Mouse (Mus musculus): Measurements from ENCODE around the gene Zar1l. TPM values are rescaled to one million over a fixed set of nuclear protein-coding genes. Genes with fewer than 3 reads are reported as not detected.

The Zar1l gene
- not detected in 2 replicates for polyA plus RNA-seq (2016; fragmentation: Nextera tagmentation; extraction: Ambion mirVana)

- peaks cover 11% of the 10 kb centered on the region for H3K27me3 ChIP-seq (replicated peaks)
- ATAC-seq = no peak
- H3K9ac ChIP-seq = no peak within 1 kb of the TSS
- no peak within 1 kb of the TSS for H3K4me2 ChIP-seq
- WGBS (ENCODE audit: insufficient replicate concordance) = 48% methylated on average over 4 of the region's 4 CpGs
- H3K36me3 ChIP-seq = no peaks in the 10 kb centered on the region
- no peak within 1 kb of the TSS for H3K4me3 ChIP-seq
- H3K9me3 ChIP-seq (replicated peaks) = no peaks in the 10 kb centered on the region
- no peak within 1 kb of the TSS for H3K27ac ChIP-seq
- peaks cover 8% of the 10 kb centered on the region for H3K4me1 ChIP-seq
Measured at GRCm38 (mm10) chr5:150518064-150518463, at the start of gene Zar1l. Gene Zar1l, minus strand, starts transcription at chr5:150518164.

DNA sequence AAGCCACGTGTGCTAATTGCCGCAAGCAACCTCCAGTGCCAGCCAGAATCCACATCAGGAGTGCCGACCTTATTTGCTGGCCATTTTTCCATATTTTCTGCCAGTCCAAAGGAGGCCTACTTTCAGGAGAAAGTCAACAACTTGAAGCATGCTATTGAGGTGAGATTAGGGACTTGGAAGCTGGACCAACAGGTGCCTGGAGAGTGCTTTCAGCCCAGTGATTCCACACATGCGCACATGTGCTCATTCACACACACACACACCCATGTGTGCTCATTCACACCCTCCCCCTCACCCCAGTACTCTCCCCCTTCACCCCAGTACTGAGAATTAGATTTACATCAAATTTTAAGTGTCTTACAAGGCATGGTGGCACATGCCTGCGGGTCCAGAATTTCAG is 49.0 kb upstream of the Zar1l start:
- Histone ChIP-seq H3K27me3 (replicated peaks) (no peaks in the 10 kb centered on the region), H3K9me3 (replicated peaks) (no peaks in the 10 kb centered on the region), H3K4me3 (no peak overlapping the region), H3K27ac (no peak overlapping the region), H3K4me2 (no peak overlapping the region), H3K36me3 (peaks cover 92% of the 10 kb centered on the region), H3K9ac (no peak overlapping the region), H3K4me1 (no peaks in the 10 kb centered on the region)
- 93% methylated on average over 5 of the region's 5 CpGs for WGBS (ENCODE audit: insufficient replicate concordance)
- ATAC-seq = no peak

GRCm38 (mm10) chr5:150566226-150566625 is 48.3 kb upstream of the Zar1l start:
- no peak for ATAC-seq
- no peak overlapping the region for H3K4me3 ChIP-seq
- peaks cover 94% of the 10 kb centered on the region for H3K36me3 ChIP-seq
- no peak overlapping the region for H3K27ac ChIP-seq
- H3K9ac ChIP-seq = no peak overlapping the region
- no peaks in the 10 kb centered on the region for H3K9me3 ChIP-seq (replicated peaks)
- no peak overlapping the region for H3K4me2 ChIP-seq
- no peaks in the 10 kb centered on the region for H3K27me3 ChIP-seq (replicated peaks)
- H3K4me1 ChIP-seq = peaks cover 3% of the 10 kb centered on the region; the same call in 1 of the 2 replicates
- 67% methylated on average over 3 of the region's 3 CpGs for WGBS (ENCODE audit: insufficient replicate concordance)

- H3K4me3 ChIP-seq = no peak overlapping the region
- H3K27ac ChIP-seq = no peak overlapping the region
- WGBS (ENCODE audit: insufficient replicate concordance) = 90% methylated on average over 6 of the region's 6 CpGs
- no peaks in the 10 kb centered on the region for H3K9me3 ChIP-seq (replicated peaks)
- no peak overlapping the region for H3K4me2 ChIP-seq
- H3K4me1 ChIP-seq = peaks cover 3% of the 10 kb centered on the region; the same call in 1 of the 2 replicates
- no peak overlapping the region for H3K9ac ChIP-seq
- no peak for ATAC-seq
- H3K36me3 ChIP-seq = peaks cover 94% of the 10 kb centered on the region
- no peaks in the 10 kb centered on the region for H3K27me3 ChIP-seq (replicated peaks)
Measured at GRCm38 (mm10) chr5:150564426-150564825, 46.5 kb upstream of the Zar1l start.

GRCm38 (mm10) chr5:150561783-150562182 is 43.8 kb upstream of the Zar1l start:
- Histone ChIP-seq H3K27me3 (replicated peaks) (no peaks in the 10 kb centered on the region), H3K4me1 (peaks cover 3% of the 10 kb centered on the region; the same call in 1 of the 2 replicates), H3K27ac (no peak overlapping the region), H3K4me2 (no peak overlapping the region), H3K4me3 (no peak overlapping the region), H3K9ac (no peak overlapping the region), H3K9me3 (replicated peaks) (no peaks in the 10 kb centered on the region), H3K36me3 (peaks cover 97% of the 10 kb centered on the region)
- WGBS (ENCODE audit: insufficient replicate concordance) = 76% methylated on average over 5 of the region's 5 CpGs
- ATAC-seq = no peak

DNA sequence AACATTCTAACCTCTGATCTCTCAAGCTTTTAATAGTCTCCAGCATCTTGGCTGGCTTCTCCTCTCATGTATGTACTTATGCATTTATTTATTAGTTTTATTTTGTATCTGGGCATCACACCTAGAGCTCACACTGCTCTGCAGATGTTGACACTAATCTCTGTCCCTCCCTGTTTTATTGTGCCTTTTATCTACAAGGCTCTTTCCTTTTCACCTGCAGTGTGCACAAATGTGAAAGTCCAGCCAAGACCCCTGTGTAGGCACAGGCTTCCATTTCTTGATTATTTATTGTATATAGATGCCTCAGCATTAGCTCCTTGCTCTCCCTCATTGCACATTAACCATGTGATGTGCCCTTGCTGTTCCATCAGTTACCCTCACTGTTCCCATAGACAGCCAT is 43.4 kb upstream of the Zar1l start:
- Histone ChIP-seq H3K27ac (no peak overlapping the region), H3K4me2 (no peak overlapping the region), H3K9ac (no peak overlapping the region), H3K4me1 (peaks cover 3% of the 10 kb centered on the region; the same call in 1 of the 2 replicates), H3K4me3 (no peak overlapping the region), H3K9me3 (replicated peaks) (no peaks in the 10 kb centered on the region), H3K36me3 (peaks cover 95% of the 10 kb centered on the region), H3K27me3 (replicated peaks) (no peaks in the 10 kb centered on the region)
- ATAC-seq = no peak

DNA sequence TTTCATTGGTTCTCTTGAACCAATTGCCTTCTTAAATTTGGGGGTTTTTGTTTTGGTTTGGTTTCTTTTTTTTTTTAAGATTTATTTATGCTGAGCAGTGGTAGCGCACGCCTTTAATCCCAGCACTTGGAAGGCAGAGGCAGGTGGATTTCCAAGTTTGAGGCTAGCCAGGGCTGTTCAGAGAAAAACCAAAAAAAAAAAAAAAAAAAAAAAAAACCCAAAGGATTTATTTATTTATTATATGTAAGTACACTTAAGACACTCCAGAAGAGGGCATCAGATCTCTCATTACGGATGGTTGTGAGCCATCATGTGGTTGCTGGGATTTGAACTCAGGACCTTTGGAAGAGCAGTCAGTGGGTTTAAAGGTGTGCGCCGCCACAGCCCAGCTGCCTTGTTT is 42.9 kb upstream of the Zar1l start:
- H3K4me3 ChIP-seq = no peak overlapping the region
- H3K27me3 ChIP-seq (replicated peaks) = no peaks in the 10 kb centered on the region
- 94% methylated on average over 5 of the region's 5 CpGs for WGBS (ENCODE audit: insufficient replicate concordance)
- ATAC-seq = no peak
- H3K9ac ChIP-seq = no peak overlapping the region
- peaks cover 3% of the 10 kb centered on the region; the same call in 1 of the 2 replicates for H3K4me1 ChIP-seq
- H3K36me3 ChIP-seq = peaks cover 91% of the 10 kb centered on the region
- no peak overlapping the region for H3K27ac ChIP-seq
- no peaks in the 10 kb centered on the region for H3K9me3 ChIP-seq (replicated peaks)
- H3K4me2 ChIP-seq = no peak overlapping the region

- Histone ChIP-seq H3K4me1 (peaks cover 3% of the 10 kb centered on the region; the same call in 1 of the 2 replicates), H3K27me3 (replicated peaks) (no peaks in the 10 kb centered on the region), H3K9ac (no peak overlapping the region), H3K9me3 (replicated peaks) (no peaks in the 10 kb centered on the region), H3K36me3 (peaks cover 93% of the 10 kb centered on the region), H3K4me3 (no peak overlapping the region), H3K4me2 (no peak overlapping the region), H3K27ac (no peak overlapping the region)
- WGBS (ENCODE audit: insufficient replicate concordance) = 86% methylated on average over 6 of the region's 6 CpGs
- ATAC-seq = no peak
Measured at GRCm38 (mm10) chr5:150559519-150560103, 41.6 kb upstream of the Zar1l start.

- Histone ChIP-seq H3K4me1 (no peaks in the 10 kb centered on the region), H3K9me3 (replicated peaks) (no peaks in the 10 kb centered on the region), H3K9ac (no peak overlapping the region), H3K36me3 (peaks cover 75% of the 10 kb centered on the region), H3K27ac (no peak overlapping the region), H3K4me3 (no peak overlapping the region), H3K27me3 (replicated peaks) (no peaks in the 10 kb centered on the region), H3K4me2 (no peak overlapping the region)
- WGBS (ENCODE audit: insufficient replicate concordance) = 70% methylated on average over 3 of the region's 3 CpGs
- no peak for ATAC-seq
Measured at GRCm38 (mm10) chr5:150551637-150552036, 33.7 kb upstream of the Zar1l start.

DNA sequence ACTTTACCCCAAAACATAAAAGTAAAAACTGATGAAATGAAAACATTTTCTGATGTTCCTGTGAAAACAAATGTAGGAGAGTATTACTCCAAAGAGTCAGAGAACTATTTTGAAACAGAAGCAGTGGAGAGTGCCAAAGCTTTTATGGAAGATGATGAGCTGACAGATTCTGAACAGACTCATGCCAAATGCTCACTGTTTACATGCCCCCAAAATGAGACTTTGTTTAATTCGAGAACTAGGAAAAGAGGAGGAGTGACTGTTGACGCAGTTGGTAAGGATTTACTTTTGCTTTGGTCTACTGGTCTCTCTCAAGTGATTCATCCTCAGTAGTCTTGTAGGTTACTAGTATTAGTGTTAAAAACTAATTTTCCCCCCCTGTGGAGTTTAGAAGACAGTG is 25.2 kb upstream of the Zar1l start:
- H3K4me2 ChIP-seq = no peak overlapping the region
- peaks cover 24% of the 10 kb centered on the region for H3K36me3 ChIP-seq
- WGBS (ENCODE audit: insufficient replicate concordance) = 87% methylated on average over 2 of the region's 2 CpGs
- no peak overlapping the region for H3K9ac ChIP-seq
- H3K4me1 ChIP-seq = no peaks in the 10 kb centered on the region
- no peak for ATAC-seq
- no peak overlapping the region for H3K4me3 ChIP-seq
- H3K9me3 ChIP-seq (replicated peaks) = peaks cover 22% of the 10 kb centered on the region
- no peak overlapping the region for H3K27ac ChIP-seq
- no peaks in the 10 kb centered on the region for H3K27me3 ChIP-seq (replicated peaks)

- H3K27me3 ChIP-seq (replicated peaks) = no peaks in the 10 kb centered on the region
- 84% methylated on average over 1 of the region's 1 CpGs for WGBS (ENCODE audit: insufficient replicate concordance)
- H3K4me2 ChIP-seq = no peak overlapping the region
- H3K36me3 ChIP-seq = peaks cover 41% of the 10 kb centered on the region
- no peak overlapping the region for H3K27ac ChIP-seq
- H3K4me3 ChIP-seq = no peak overlapping the region
- H3K4me1 ChIP-seq = no peaks in the 10 kb centered on the region
- no peak overlapping the region for H3K9ac ChIP-seq
- peaks cover 22% of the 10 kb centered on the region for H3K9me3 ChIP-seq (replicated peaks)
- no peak for ATAC-seq
Measured at GRCm38 (mm10) chr5:150541302-150541701, 23.3 kb upstream of the Zar1l start.

- 65% methylated on average over 2 of the region's 2 CpGs for WGBS (ENCODE audit: insufficient replicate concordance)
- H3K36me3 ChIP-seq = peaks cover 22% of the 10 kb centered on the region
- peaks cover 47% of the 10 kb centered on the region for H3K4me1 ChIP-seq
- H3K27me3 ChIP-seq (replicated peaks) = no peaks in the 10 kb centered on the region
- H3K9ac ChIP-seq = no peak overlapping the region
- no peak overlapping the region for H3K4me2 ChIP-seq
- no peak for ATAC-seq
- no peaks in the 10 kb centered on the region for H3K9me3 ChIP-seq (replicated peaks)
- no peak overlapping the region for H3K27ac ChIP-seq
- no peak overlapping the region for H3K4me3 ChIP-seq
Measured at GRCm38 (mm10) chr5:150525239-150525638, 7.3 kb upstream of the Zar1l start.

DNA sequence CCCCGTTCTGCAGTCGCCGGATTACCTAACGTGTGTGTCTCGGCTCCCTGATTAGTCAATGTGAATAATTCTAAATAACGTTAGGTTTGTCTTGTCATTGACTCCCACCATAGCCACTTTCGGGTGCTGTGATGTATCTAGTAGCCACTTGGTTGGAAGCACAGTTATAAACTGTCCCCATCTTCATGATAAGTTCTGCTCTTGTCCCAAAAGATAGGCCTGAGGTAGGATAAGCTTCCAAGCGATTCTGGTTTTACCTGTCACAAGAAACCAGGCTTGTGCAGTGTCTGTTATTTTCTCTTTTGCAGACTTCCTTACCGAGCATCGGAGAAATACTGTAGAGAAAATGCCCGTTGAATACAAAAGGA is 4.9 kb upstream of the Zar1l start:
- H3K9ac ChIP-seq = peak overlapping the region; percentile 92
- peak overlapping the region; percentile 90 for H3K27ac ChIP-seq
- H3K9me3 ChIP-seq (replicated peaks) = no peaks in the 10 kb centered on the region
- ATAC-seq = peak; percentile 75
- H3K36me3 ChIP-seq = peaks cover 12% of the 10 kb centered on the region
- peaks cover 36% of the 10 kb centered on the region for H3K4me1 ChIP-seq
- H3K4me3 ChIP-seq = peak overlapping the region; percentile 91
- H3K27me3 ChIP-seq (replicated peaks) = peaks cover 2% of the 10 kb centered on the region; the same call in 1 of the 2 replicates
- peak overlapping the region; percentile 67 for H3K4me2 ChIP-seq
- WGBS (ENCODE audit: insufficient replicate concordance) = 6% methylated on average over 11 of the region's 11 CpGs

Measured in liver, embryonic 12.5 days (tissue).